Mouse (Mus musculus) liver, embryonic 14.5 days (tissue): ENCODE measurements around the gene B3galt4.

Source experiments
- CTCF ChIP-seq: IDR thresholded peaks from 2 replicates; pipeline ENCODE4 v1.5.1; 2016; ENCODE audit warnings: antibody characterized with exemption, low read depth, control low read depth
- EP300 ChIP-seq: IDR thresholded peaks from 2 replicates; pipeline ENCODE4 v1.6.1; 2016; ENCODE audit warnings: antibody characterized with exemption, low read depth

- TF ChIP-seq CTCF = no peak
- no peak for TF ChIP-seq EP300
These were observed 5.0 kb upstream of the B3galt4 start for GRCm38 (mm10) chr17:33956336-33956735.
